Mouse (Mus musculus) lung, embryonic 14.5 days (tissue): ENCODE results near the gene Galnt10. TPM values are rescaled to one million over a fixed set of nuclear protein-coding genes. Genes with fewer than 3 reads are reported as not detected.

Source experiments
- ATAC-seq: fragments of 200-750 bp; cut with Nextera tagmentation; 2 replicates; pipeline ENCODE4 v1.8.0; 2017; ENCODE audit warnings: mild to moderate bottlenecking, moderate TSS enrichment, moderate library complexity; ENCODE audit not compliant: insufficient read depth
- DNase-seq: peaks from one replicate; pipeline ENCODE4 v3.0.0-alpha.2; 2015
- H3K27ac ChIP-seq: fragments of 300-500 bp; sonication (generic); 2 replicates; pipeline ENCODE4 v1.5.1; 2014; ENCODE audit warnings: low read depth, mild to moderate bottlenecking, moderate library complexity
- H3K27me3 ChIP-seq: fragments of 300-500 bp; sonication (generic); 2 replicates; pipeline ENCODE4 v1.6.1; 2014; ENCODE audit warnings: low read length, control low read depth; ENCODE audit not compliant: insufficient read depth
- H3K36me3 ChIP-seq: fragments of 300-500 bp; sonication (generic); 2 replicates; pipeline ENCODE4 v1.6.1; 2014; ENCODE audit warnings: control low read depth; ENCODE audit not compliant: insufficient read depth
- H3K4me1 ChIP-seq: fragments of 300-500 bp; sonication (generic); 2 replicates; pipeline ENCODE4 v1.6.1; 2014; ENCODE audit warnings: antibody characterized with exemption, control low read depth; ENCODE audit not compliant: insufficient read depth
- H3K4me2 ChIP-seq: fragments of 300-500 bp; sonication (generic); 2 replicates; pipeline ENCODE4 v1.6.1; 2014; ENCODE audit warnings: mild to moderate bottlenecking
- H3K4me3 ChIP-seq: fragments of 300-500 bp; sonication (generic); 2 replicates; pipeline ENCODE4 v1.5.1; 2014; ENCODE audit warnings: low read depth, low read length
- H3K9ac ChIP-seq: fragments of 300-500 bp; sonication (generic); 2 replicates; pipeline ENCODE4 v1.6.1; 2014
- H3K9me3 ChIP-seq: fragments of 300-500 bp; sonication (generic); 2 replicates; pipeline ENCODE4 v1.6.1; 2016; ENCODE audit warnings: low read depth, low read length, control low read depth
- CTCF ChIP-seq: IDR thresholded peaks from 2 replicates; pipeline ENCODE4 v1.5.1; 2016; ENCODE audit warnings: antibody characterized with exemption, low read depth
- WGBS: fragments of 180-500 bp; shearing (Covaris S2); extraction: QIAGEN DNeasy Blood & Tissue Kit; methylation state at CpG from one replicate; pipeline ENCODE4 v1.1.7; 2014; 5-methylcytosine and 5-hydroxymethylcytosine counted together
- polyA plus RNA-seq: library from polyadenylated mRNA; unstranded; fragments of >200 nt; fragmentation: Nextera tagmentation; extraction: Ambion mirVana; gene quantifications from 2 replicates; pipeline ENCODE4 v1.2.1, GENCODE M21; 2014

The Galnt10 gene
- polyA plus RNA-seq, 1 experiment from 2014 or later = 11.9 TPM

- Histone ChIP-seq H3K27ac (peak overlapping the region; percentile 85), H3K4me2 (0 out of 2 replicates have a peak overlapping the region, but pooled peaks have one; percentile 7), H3K36me3 (no peaks in the 10 kb centered on the region), H3K9ac (peak overlapping the region; percentile 1; the same call in 1 of the 2 replicates), H3K27me3 (no peaks in the 10 kb centered on the region), H3K4me3 (no peak overlapping the region), H3K9me3 (no peaks in the 10 kb centered on the region), H3K4me1 (peaks cover 23% of the 10 kb centered on the region; the same call in 1 of the 2 replicates)
- DNase-seq (peak; percentile 65), ATAC-seq (0 out of 2 replicates have a peak, but pooled peaks have one; percentile 19)
- no peak for TF ChIP-seq CTCF
- WGBS = 29% methylated on average over 12 of the region's 12 CpGs
These were observed 28.9 kb downstream of the Galnt10 start for GRCm38 (mm10) chr11:57673977-57674687.

GRCm38 (mm10) chr11:57677261-57677660 is 32.0 kb downstream of the Galnt10 start:
- Histone ChIP-seq H3K27me3 (no peaks in the 10 kb centered on the region), H3K9ac (no peak overlapping the region), H3K9me3 (no peaks in the 10 kb centered on the region), H3K27ac (no peak overlapping the region), H3K4me2 (no peak overlapping the region), H3K4me1 (peaks cover 13% of the 10 kb centered on the region; the same call in 1 of the 2 replicates), H3K4me3 (no peak overlapping the region), H3K36me3 (no peaks in the 10 kb centered on the region)
- ATAC-seq = no peak
- 41% methylated on average over 3 of the region's 3 CpGs for WGBS
- no peak for TF ChIP-seq CTCF
- no peak for DNase-seq

GRCm38 (mm10) chr11:57682589-57682988 is 37.3 kb downstream of the Galnt10 start:
- Histone ChIP-seq H3K9ac (no peak overlapping the region), H3K4me1 (0 out of 2 replicates have a peak, but pooled peaks cover 5% of the 10 kb centered on the region), H3K27me3 (no peaks in the 10 kb centered on the region), H3K4me3 (no peak overlapping the region), H3K36me3 (no peaks in the 10 kb centered on the region), H3K4me2 (no peak overlapping the region), H3K27ac (no peak overlapping the region), H3K9me3 (no peaks in the 10 kb centered on the region)
- ATAC-seq (no peak), DNase-seq (peak; percentile 35)
- WGBS = 29% methylated on average over 7 of the region's 7 CpGs
- TF ChIP-seq CTCF = no peak

- H3K4me2 ChIP-seq = no peak overlapping the region
- no peaks in the 10 kb centered on the region for H3K36me3 ChIP-seq
- DNase-seq (no peak), ATAC-seq (no peak)
- no peak overlapping the region for H3K4me3 ChIP-seq
- no peak overlapping the region for H3K9ac ChIP-seq
- H3K4me1 ChIP-seq = peaks cover 10% of the 10 kb centered on the region
- WGBS = 45% methylated on average over 12 of the region's 12 CpGs
- no peak for TF ChIP-seq CTCF
- H3K27ac ChIP-seq = no peak overlapping the region
- H3K9me3 ChIP-seq = no peaks in the 10 kb centered on the region
- H3K27me3 ChIP-seq = no peaks in the 10 kb centered on the region
These were observed 37.9 kb downstream of the Galnt10 start for GRCm38 (mm10) chr11:57683125-57683524.

- Histone ChIP-seq H3K9me3 (no peaks in the 10 kb centered on the region), H3K9ac (no peak overlapping the region), H3K27ac (no peak overlapping the region), H3K4me3 (no peak overlapping the region), H3K36me3 (no peaks in the 10 kb centered on the region), H3K4me1 (peaks cover 18% of the 10 kb centered on the region), H3K27me3 (no peaks in the 10 kb centered on the region), H3K4me2 (no peak overlapping the region)
- DNase-seq (no peak), ATAC-seq (no peak)
- 22% methylated on average over 8 of the region's 8 CpGs for WGBS
- TF ChIP-seq CTCF = no peak
These were observed 38.7 kb downstream of the Galnt10 start for GRCm38 (mm10) chr11:57683931-57684330.

- Histone ChIP-seq H3K4me3 (no peak overlapping the region), H3K36me3 (no peaks in the 10 kb centered on the region), H3K9ac (no peak overlapping the region), H3K9me3 (no peaks in the 10 kb centered on the region), H3K27ac (no peak overlapping the region), H3K4me2 (no peak overlapping the region), H3K4me1 (peaks cover 18% of the 10 kb centered on the region), H3K27me3 (no peaks in the 10 kb centered on the region)
- no peak for TF ChIP-seq CTCF
- DNase-seq = no peak
- ATAC-seq = no peak
- WGBS = 32% methylated on average over 5 of the region's 5 CpGs
These were observed 39.6 kb downstream of the Galnt10 start for GRCm38 (mm10) chr11:57684891-57685290.

GRCm38 (mm10) chr11:57685689-57686454 is 40.6 kb downstream of the Galnt10 start:
- H3K4me2 ChIP-seq = no peak overlapping the region

More at GRCm38 (mm10) chr11:57685689-57686454, 40.6 kb downstream of the Galnt10 start:
- H3K9ac ChIP-seq = no peak overlapping the region
- H3K4me1 ChIP-seq = peaks cover 18% of the 10 kb centered on the region
- DNase-seq (no peak), ATAC-seq (no peak)
- H3K4me3 ChIP-seq = no peak overlapping the region
- no peak for TF ChIP-seq CTCF
- WGBS = 58% methylated on average over 10 of the region's 10 CpGs
- H3K9me3 ChIP-seq = no peaks in the 10 kb centered on the region
- H3K27me3 ChIP-seq = no peaks in the 10 kb centered on the region
- H3K36me3 ChIP-seq = no peaks in the 10 kb centered on the region
- no peak overlapping the region for H3K27ac ChIP-seq
